Mouse (Mus musculus) testis, postnatal 10 days (tissue): Measurements from ENCODE around the gene Gigyf1.

Experiments used
- DNase-seq: peaks from one replicate; pipeline ENCODE4 v3.0.0; 2021; ENCODE audit warnings: low spot score

Gigyf1 gene

GRCm38 (mm10) chr5:137513951-137514721 lies 4.2 kb upstream of the Gigyf1 start:
- no peak for DNase-seq

- no peak for DNase-seq
These were observed 3.5 kb upstream of the Gigyf1 start for GRCm38 (mm10) chr5:137514811-137515210.

GRCm38 (mm10) chr5:137519691-137520550 lies 1.6 kb downstream of the Gigyf1 start:
- DNase-seq = no peak

GRCm38 (mm10) chr5:137521861-137522260 lies 3.5 kb downstream of the Gigyf1 start:
- no peak for DNase-seq

GRCm38 (mm10) chr5:137522711-137523110 lies 4.4 kb downstream of the Gigyf1 start:
- no peak for DNase-seq

GRCm38 (mm10) chr5:137523396-137524250 lies 5.3 kb downstream of the Gigyf1 start:
- no peak for DNase-seq

- DNase-seq = no peak
These were observed 5.8 kb downstream of the Gigyf1 start for GRCm38 (mm10) chr5:137524251-137524515.

GRCm38 (mm10) chr5:137524671-137525070 lies 6.3 kb downstream of the Gigyf1 start:
- DNase-seq = no peak

GRCm38 (mm10) chr5:137525511-137525910 lies 7.2 kb downstream of the Gigyf1 start:
- DNase-seq = no peak

- peak; percentile 82 for DNase-seq
These were observed 8.0 kb downstream of the Gigyf1 start for GRCm38 (mm10) chr5:137526192-137526936.

GRCm38 (mm10) chr5:137527413-137527812 lies 9.1 kb downstream of the Gigyf1 start:
- no peak for DNase-seq

- no peak for DNase-seq
These were observed 10.1 kb downstream of the Gigyf1 start for GRCm38 (mm10) chr5:137528247-137528968.

GRCm38 (mm10) chr5:137529221-137529995 lies 11.1 kb downstream of the Gigyf1 start:
- no peak for DNase-seq

GRCm38 (mm10) chr5:137530075-137530474 lies 11.7 kb downstream of the Gigyf1 start:
- DNase-seq = no peak

- peak; percentile 87 for DNase-seq
These were observed 12.5 kb downstream of the Gigyf1 start for GRCm38 (mm10) chr5:137530588-137531413.

GRCm38 (mm10) chr5:137531414-137532130 lies 13.2 kb downstream of the Gigyf1 start:
- peak; percentile 85 for DNase-seq

GRCm38 (mm10) chr5:137532131-137532807 lies 13.9 kb downstream of the Gigyf1 start:
- DNase-seq = peak; percentile 48

GRCm38 (mm10) chr5:137532808-137533116 lies 14.4 kb downstream of the Gigyf1 start:
- DNase-seq = no peak
